Mouse (Mus musculus): ENCODE data around the gene Zfp335.
"Not testable (repeated sequence)": the region's sequence is repeated elsewhere in the genome, so short reads cannot be mapped to it uniquely, and the experiment has no call there.

Gene Zfp335

DNA sequence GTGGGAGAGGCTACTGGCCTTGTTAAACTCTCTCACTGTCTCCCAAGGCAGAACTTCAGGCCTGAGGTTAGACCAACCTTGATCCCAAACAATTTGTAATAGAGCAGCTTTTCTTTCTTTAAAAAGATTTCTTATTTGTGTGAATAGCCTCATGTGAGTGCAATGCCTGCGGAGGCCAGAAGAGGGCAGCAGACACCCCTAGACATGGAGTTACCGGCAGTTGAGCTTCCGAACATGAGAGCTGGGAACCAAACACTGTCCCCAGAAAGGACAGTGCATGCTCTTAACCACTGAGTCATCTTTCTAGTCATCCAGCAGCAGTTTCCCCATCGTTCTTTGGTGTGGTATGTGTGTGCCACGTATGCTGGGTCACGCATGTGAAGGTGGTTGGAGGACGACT, 44.0 kb downstream of the Zfp335 start:
- no peak for DNase-seq (ENCODE audit: low spot score)

DNA sequence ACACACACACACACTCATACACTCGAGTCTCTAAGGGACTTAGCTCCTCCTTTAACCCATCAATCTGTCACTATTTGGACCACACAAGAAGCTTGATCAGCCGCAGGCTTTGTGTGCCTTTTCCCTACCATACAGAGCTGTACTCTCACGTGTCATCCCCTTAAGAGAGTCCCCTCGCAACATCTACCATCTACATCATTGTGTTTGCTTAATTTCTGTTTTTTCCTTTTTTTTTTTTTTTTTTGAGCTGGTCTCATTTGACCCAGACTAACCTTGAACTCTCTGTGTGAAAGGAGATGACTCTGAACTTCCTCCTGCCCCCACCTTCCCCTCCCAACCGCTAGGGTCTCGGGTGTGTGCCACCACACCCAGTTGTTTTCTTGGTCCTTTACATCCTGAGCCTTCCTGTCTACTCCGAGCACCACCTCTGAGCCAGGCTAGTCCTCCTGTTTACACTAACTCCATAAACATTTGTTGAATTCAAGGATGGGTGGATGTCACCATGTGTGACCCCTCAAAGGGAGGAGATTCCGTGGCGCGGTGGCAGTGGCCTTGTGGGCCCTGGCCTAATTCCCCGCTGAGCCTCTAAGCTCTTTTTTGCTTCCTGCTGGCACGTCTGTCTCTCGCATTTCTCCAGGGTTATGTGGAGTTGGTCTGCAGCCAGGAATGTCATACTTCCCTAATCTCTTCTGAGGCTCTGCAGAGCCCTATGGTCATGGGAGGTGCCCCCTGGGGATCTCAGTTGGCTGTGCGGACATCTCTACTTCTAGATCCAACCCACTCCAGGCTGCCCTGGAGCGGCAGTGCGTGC, 44.6 kb downstream of the Zfp335 start:
- DNase-seq (ENCODE audit: low spot score): peak; percentile 76

DNA sequence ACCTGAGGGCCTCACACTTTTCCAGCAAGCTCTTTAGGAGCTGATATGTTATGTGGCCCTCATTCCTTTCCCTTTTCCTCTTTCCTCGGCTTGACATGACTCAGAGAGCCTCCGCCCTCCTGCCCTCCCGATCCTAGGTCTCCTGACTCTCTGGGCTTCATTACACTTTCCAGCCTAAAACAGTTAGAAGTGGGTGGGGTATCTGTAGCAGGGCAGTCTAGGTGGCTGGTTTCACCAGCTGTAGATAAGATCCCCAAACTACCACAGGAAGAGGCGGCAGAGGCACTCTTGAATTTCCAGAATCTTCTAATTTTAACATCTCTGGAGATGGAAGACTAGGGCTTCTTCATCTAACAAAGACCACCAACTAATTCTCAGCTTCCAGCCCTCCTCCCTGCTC, 47.0 kb downstream of the Zfp335 start:
- DNase-seq (ENCODE audit: low spot score): no peak

DNA sequence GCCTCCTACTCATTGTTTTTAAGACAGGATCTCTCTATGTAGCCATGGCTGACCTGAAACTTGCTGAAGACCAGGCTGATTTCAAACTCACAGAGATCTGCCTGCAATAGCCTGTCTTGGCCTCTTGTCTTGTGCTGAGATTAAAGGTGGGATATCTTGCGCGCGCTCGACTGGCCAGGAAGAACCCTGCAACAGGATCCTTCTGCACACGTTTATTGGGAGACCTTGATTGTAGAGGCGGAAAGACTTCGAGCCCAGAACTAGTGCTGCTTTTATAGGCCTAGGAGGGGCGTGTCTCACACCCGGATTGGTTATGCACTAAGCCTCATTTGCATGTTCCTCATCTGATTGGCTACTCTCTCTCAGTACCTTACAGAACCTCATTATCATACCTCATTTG, 48.1 kb downstream of the Zfp335 start:
- not testable (repeated sequence) for DNase-seq (ENCODE audit: low spot score)

DNA sequence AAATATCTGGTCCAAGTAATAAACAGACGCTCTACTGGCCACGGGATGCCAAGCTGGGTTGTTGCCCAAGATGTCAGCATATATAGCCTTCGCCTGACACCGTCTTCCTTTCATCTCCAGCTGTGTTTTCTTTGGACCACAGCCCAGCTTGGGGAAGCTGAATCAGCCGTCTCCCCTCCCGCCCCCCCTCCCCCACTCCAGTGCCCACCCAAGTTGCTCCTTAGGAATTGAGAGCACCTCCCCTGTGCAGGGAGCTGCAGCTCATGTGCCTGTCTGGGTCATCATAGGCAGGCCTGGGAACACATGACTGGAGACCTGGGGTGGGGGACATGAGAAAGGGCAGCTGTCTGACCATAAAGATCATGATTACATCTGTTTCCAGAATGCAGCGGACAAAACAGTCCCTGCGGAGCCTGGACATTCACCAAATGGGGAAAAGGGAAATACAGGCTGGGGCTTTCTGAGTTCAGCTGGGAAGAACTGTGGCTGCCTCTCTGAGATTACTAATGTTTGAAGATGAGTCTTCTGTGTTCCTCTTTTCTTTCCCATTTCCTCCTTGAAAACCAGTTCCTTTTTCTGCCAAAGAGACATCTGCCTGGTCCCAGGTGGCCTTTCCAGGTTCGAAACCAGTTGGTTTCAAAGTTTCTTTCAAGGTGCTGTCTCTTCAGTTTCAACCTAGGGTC, 49.2 kb downstream of the Zfp335 start:
- DNase-seq (ENCODE audit: low spot score): peak; percentile 66

DNA sequence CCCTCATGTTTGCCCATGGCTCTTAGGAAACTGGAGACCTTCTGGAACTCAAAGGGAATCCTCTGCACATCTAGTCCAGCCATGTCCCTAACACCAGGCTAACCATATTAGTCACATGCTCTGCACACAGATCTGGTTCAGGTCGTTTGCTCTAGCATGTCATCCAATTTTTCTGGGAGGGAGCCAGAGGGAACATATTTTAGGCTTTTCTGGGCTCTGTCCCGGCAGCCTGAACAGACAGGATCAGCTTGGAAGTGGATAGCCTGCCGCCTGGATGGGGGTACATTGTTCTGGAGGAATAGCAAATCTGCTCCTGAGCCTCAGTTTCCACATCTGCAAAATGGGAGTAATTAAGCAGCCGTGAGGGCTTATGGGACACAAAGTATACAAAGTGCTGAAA, 50.5 kb downstream of the Zfp335 start:
- DNase-seq (ENCODE audit: low spot score): no peak

DNA sequence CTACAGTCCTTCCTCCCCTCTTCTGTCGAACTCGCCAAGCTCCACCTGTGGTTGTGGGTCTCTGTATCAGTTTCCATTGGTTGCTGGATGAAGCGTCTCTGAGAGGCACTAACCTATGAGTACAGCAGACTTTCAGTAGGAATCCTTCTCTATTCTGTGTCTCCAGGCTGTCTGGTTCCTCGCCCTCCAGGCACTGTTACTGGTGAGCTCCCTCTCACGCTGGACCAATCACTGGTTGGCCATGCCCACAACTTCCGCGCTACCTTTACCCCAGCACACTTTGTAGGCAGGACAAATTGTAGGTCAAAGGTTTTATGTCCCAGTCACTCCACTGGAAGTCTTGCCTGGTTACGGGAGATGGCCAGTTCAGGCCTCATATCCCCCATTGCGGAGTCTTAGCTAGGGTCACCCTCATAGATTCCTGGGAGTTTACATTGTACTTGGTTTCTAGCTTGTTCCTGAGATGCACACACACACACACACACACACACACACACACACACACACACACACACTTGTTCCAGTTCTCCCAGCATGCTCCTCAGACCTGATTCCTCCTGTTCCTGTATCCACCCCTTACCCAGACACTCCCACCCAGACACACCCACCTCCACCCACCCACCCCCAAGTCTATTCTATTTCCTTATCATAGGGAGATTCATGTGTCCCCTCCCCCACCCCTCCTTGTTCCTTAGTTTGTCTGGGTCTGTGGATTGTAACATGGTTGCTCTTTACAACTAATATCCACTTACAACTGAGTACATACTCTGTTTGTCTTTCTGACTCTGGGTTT, 51.7 kb downstream of the Zfp335 start:
- DNase-seq (ENCODE audit: low spot score): no peak

DNA sequence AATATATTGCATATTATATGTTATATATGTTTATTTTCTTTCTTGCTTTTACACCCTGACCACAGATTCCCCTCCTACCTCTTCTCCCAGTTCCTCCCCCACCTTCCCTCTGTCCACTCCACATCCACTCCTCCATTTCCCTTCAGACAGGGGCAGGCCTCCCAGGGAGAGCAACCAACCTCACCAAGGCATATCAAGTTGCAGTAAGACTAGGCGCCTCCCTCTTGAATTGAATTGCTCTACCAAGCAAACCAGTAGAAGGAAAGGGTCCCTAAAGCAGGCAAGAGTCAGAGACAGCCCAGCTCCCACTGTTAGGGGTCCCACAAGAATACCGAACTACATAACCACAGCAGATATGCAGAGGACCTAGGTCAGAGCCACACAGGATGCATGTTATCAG, 52.4 kb downstream of the Zfp335 start:
- no peak for DNase-seq (ENCODE audit: low spot score)

DNA sequence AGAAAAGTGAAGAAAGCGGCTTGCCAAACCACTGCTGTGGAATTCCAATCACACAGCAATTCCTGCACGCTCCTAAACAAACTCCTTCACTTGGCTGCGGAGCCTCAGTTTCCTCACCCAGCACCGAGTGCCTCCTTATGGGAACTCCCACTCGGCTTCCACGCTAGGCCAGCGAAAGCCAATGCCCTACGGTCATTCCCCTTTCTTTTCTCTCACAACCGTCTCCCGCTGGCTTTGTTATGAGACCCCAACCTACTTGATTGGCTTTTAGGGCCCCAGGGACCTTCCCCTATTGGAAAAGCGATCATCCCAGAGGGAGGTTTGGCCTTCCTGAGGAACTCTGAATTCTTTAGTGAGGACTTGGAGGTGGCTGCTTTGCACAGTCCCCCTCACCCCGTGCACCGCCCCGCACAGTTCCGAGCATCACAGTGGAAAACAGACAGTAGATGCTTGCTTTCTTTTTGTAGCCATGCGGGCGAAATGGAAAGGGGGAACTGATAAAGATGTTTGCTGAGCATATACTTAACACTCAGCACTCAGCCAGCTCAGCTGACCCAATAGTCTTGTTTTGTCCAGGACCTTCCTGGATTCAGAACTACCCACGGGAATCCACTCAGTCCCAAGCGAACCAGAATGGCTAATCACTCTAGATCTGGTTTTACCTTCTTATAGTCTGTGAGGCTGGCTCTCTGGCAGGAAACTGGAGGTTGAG, 53.6 kb downstream of the Zfp335 start:
- DNase-seq (ENCODE audit: low spot score): no peak

DNA sequence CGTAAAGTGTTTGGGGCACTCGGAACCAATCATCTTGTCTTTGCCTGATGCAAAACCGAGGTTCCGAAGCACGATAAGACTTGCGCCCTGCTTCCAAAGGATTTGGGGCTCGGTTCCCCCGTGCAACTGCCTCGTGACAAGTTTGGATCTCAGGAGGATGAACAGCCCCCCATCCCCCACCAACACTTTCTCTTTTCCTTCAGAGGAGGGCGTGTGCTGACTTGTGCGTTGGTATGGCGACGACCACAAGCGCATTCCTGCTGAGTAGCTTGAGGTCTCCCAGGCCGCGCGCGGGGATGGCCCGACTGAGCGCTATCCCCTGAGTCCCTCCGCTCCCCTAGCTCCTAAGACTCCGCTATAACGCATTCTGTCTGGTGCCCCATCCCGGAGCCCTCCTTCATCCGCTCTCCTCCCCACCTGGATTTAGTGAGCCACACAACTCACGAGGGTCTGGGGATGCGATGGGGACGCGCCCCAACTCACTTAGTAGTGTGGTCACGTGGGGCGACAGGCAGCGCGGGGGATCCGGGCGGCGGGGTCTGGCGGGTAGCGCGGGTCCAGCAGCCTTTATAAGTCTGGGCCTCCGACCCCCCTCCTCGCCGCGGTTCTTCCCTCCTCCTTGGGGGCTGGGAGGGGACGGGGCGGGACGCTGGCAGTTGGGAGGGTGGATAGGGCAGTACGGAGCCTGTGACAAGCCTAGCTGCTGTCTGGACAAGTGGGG, 54.3 kb downstream of the Zfp335 start, which contains the start of gene Pltp:
TSS of gene Pltp (minus strand) at position 611 of the 721 bp plus-strand sequence.
- DNase-seq (ENCODE audit: low spot score): peak; percentile 77

DNA sequence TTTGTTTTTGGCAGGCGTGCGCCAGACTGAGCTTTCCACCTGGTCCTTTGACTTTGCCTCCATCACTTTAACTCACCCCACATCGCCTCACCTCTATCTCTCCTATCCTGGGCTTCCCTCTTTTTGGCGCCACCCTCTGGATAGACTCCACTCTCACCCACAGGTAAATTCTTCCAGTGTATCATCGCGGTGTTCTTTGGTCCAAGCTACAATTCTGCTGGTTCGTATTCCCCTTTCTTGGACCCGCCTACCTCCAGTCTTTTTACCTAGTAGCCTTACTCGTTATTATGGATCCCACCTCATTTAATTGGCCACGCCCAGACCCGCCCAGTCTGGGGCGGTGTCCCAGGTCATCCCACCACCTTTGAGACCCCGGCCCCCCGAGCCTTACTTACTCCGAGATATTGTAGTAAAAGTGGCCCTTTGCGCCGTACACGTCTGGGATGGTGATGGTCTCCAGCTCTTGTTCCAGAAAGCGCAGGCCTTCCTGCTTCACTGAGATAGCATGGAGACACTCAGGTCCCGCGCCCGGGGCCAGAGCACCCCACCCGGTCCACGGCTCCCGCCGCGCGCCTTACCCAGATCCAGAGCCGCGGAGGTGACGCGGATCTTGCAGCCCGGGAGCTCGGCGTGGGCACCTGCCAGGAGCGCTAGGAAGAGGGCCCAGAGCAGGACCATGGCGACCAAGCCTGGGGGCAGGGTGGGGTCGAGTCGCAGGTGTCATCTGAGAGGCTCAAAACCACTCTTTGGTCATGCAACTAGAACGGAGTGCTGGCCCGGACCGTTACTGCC, 55.1 kb downstream of the Zfp335 start:
- no peak for DNase-seq (ENCODE audit: low spot score)

DNA sequence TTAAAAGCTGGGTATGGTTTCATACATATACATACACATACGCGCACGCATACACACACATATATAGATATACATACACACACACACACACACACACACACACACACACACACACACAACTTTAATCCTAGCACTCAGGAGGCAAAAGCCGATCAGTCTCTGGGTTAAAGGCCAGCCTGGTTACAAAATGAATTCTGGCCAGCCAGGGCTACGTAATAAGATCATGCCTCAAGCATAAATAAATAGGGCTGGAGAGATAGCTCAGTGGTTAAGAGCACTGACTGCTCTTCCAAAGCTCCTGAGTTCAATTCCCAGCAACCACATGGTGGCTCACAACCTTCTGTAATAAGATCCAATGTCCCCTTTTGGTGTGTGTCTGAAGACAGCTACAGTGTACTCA, 56.0 kb downstream of the Zfp335 start:
- not testable (repeated sequence) for DNase-seq (ENCODE audit: low spot score)

DNA sequence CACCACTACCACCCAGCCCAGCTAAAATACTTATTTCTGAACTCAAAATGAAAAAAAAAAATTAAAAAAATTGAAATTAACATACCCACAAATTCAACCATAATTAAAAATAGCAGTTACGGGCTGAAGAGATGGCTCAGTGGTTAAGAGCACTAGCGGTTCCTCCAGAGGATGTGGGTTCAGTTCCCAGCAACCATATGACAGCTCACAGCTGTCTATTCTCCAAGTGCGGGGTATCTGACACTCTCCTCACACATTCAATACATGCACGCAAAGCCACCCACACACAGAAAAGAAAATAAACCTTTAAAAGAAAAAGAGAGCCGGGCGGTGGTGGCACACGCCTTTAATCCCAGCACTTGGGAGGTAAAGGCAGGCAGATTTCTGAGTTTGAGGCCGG, 61.5 kb downstream of the Zfp335 start:
- no peak for DNase-seq (ENCODE audit: low spot score)

DNA sequence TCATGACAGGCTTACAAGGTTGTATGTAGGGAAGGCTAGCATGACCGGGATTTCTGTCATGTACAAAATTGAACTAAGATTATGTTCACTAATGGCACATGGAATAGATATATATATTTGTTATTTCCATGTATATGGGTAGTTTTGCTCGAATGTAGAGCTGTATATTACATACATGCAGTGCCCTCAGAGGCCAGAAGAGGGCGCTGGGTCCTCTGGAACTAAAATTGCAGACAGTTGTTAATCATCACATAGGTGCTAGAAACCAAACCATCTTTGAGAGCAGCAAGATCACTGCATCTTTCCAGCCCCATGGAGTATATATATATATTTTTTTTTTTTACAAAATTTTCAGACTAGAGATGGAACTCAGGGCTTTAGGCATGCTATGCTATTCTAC, 65.8 kb downstream of the Zfp335 start:
- no peak for DNase-seq (ENCODE audit: low spot score)

Measured in urinary bladder, postnatal 14 days (tissue).